Mouse (Mus musculus): ENCODE results near the gene Mylpf.

- no peak for TF ChIP-seq POLR2A (IDR thresholded peaks at IDR 0.05; ENCODE audit: control insufficient read depth, extremely low read depth, insufficient read depth, low read length, poor library complexity)
- TF ChIP-seq CTCF (IDR thresholded peaks at IDR 0.05; ENCODE audit: borderline replicate concordance, control insufficient read depth, extremely low read depth, insufficient read depth, low read length, poor library complexity): no peak
Observed at GRCm38 (mm10) chr7:127233368-127233749, 24.7 kb downstream of the Mylpf start.

All from thymus, adult 2 months (tissue).